Mouse (Mus musculus): ENCODE measurements around the gene Stx4a.

The Stx4a gene

GRCm38 (mm10) chr7:127898179-127898956 is 74.3 kb downstream of the Stx4a start:
- no peak for DNase-seq (ENCODE audit: low spot score in 2 of 2)

Data from frontal cortex, postnatal 36 days (tissue).